Mouse (Mus musculus) hindbrain, postnatal 0 days (tissue): ENCODE measurements at regions not wholly inside any gene's neighbourhood (a gene's known extent, or its start where the extent isn't known, plus 50 kb on each side); places are given as distances from the start of the nearest gene placed in this dataset.

ENCODE experiments used
- ATAC-seq: fragments of 200-750 bp; cut with Nextera tagmentation; 2 replicates; pipeline ENCODE4 v1.8.0; 2017; ENCODE audit warnings: mild to moderate bottlenecking, moderate TSS enrichment, moderate library complexity
- DNase-seq: peaks from one replicate; pipeline ENCODE4 v3.0.0-alpha.2; 2015; ENCODE audit warnings: low spot score
- H3K27ac ChIP-seq: fragments of 300-500 bp; sonication (generic); 2 replicates; pipeline ENCODE4 v1.5.1; 2014; ENCODE audit warnings: mild to moderate bottlenecking
- H3K27me3 ChIP-seq: fragments of 300-500 bp; sonication (generic); 2 replicates; pipeline ENCODE4 v1.6.1; 2014; ENCODE audit warnings: low read length, mixed read lengths; ENCODE audit not compliant: insufficient read depth
- H3K36me3 ChIP-seq: fragments of 300-500 bp; sonication (generic); 2 replicates; pipeline ENCODE4 v1.6.1; 2014; ENCODE audit warnings: low read length, mixed read lengths; ENCODE audit not compliant: insufficient read depth
- H3K4me1 ChIP-seq: fragments of 300-500 bp; sonication (generic); 2 replicates; pipeline ENCODE4 v1.6.1; 2014; ENCODE audit warnings: antibody characterized with exemption, low read length, mixed read lengths; ENCODE audit not compliant: insufficient read depth
- H3K4me2 ChIP-seq: fragments of 300-500 bp; sonication (generic); 2 replicates; pipeline ENCODE4 v1.6.1; 2014; ENCODE audit warnings: low read depth, mild to moderate bottlenecking, low read length, moderate library complexity, mixed read lengths
- H3K4me3 ChIP-seq: fragments of 300-500 bp; sonication (generic); 2 replicates; pipeline ENCODE4 v1.5.1; 2014; ENCODE audit warnings: low read length
- H3K9ac ChIP-seq: fragments of 300-500 bp; sonication (generic); replicated peaks from 2 replicates; pipeline ENCODE4 v1.6.1; 2014; ENCODE audit warnings: mild to moderate bottlenecking, low read length, moderate library complexity, mixed read lengths
- H3K9me3 ChIP-seq: fragments of 300-500 bp; sonication (generic); 2 replicates; pipeline ENCODE4 v1.6.1; 2016; ENCODE audit warnings: low read length, mixed read lengths
- CTCF ChIP-seq: IDR thresholded peaks from 2 replicates; pipeline ENCODE4 v1.5.1; 2016; ENCODE audit warnings: antibody characterized with exemption, control low read depth, low read depth
- WGBS: fragments of 180-500 bp; shearing (Covaris S2); extraction: QIAGEN DNeasy Blood & Tissue Kit; methylation state at CpG from one replicate; pipeline ENCODE4 v1.1.7; 2014; 5-methylcytosine and 5-hydroxymethylcytosine counted together

GRCm38 (mm10) chr3:54443791-54444190, 82.9 kb downstream of the Postn start:
- Histone ChIP-seq H3K4me1 (no peaks in the 10 kb centered on the region), H3K9me3 (no peaks in the 10 kb centered on the region), H3K4me3 (no peak overlapping the region), H3K27ac (no peak overlapping the region), H3K4me2 (no peak overlapping the region), H3K36me3 (no peaks in the 10 kb centered on the region), H3K9ac (no peak overlapping the region), H3K27me3 (no peaks in the 10 kb centered on the region)
- DNase-seq (no peak), ATAC-seq (no peak)
- 51% methylated on average over 1 of the region's 1 CpGs for WGBS
- no peak for TF ChIP-seq CTCF

DNA sequence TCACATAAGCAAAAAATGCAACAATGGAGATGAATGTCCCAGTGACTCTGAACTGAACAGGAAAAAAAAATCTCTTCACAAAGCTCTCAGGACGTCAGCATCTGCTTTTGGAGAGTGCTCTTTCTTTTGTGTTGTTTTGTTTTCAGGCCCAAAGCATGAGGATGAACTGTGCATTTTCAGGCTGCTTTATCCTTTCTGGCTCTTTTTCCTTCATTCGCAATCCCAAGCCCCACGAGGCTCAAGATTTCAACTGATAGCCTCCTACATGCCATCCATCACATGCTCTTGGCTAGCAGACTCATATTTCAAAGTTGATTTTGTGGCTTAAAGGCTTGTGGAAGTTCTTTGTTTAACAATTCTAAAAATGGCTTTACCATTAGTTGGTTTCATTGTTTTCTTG, 86.0 kb downstream of the Postn start:
- no peaks in the 10 kb centered on the region for H3K27me3 ChIP-seq
- DNase-seq, result no peak
- no peak for TF ChIP-seq CTCF
- ATAC-seq, result no peak
- no peak overlapping the region for H3K9ac ChIP-seq
- H3K4me2 ChIP-seq, result no peak overlapping the region
- no peak overlapping the region for H3K4me3 ChIP-seq
- no peak overlapping the region for H3K27ac ChIP-seq
- no peaks in the 10 kb centered on the region for H3K36me3 ChIP-seq
- H3K4me1 ChIP-seq, result no peaks in the 10 kb centered on the region
- no peaks in the 10 kb centered on the region for H3K9me3 ChIP-seq
- WGBS, result 33% methylated on average over 3 of the region's 3 CpGs

DNA sequence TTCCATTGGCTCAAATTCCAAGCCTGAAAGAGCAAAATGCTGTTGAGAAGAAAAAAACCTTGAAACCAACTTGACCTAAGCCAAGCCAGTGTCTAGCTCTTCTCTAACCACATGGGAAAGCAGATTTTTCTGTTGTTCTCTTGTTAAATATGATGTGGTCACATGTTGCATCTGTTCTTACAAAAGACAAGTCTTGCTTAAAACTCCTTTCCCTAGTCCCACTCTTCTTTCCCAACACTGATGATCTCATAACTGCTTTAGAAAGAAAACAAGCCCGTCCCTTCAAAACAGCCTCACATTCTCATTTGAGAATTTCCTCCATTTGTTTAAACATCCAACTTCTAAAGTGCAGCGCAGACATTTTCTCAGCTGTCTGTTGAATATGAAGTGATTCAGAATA, 96.5 kb downstream of the Postn start:
- Histone ChIP-seq H3K9me3 (no peaks in the 10 kb centered on the region), H3K4me1 (no peaks in the 10 kb centered on the region), H3K4me2 (no peak overlapping the region), H3K36me3 (no peaks in the 10 kb centered on the region), H3K4me3 (no peak overlapping the region), H3K27ac (no peak overlapping the region), H3K27me3 (no peaks in the 10 kb centered on the region), H3K9ac (no peak overlapping the region)
- no peak for DNase-seq
- WGBS, result 88% methylated on average over 2 of the region's 2 CpGs
- TF ChIP-seq CTCF, result no peak
- no peak for ATAC-seq

DNA sequence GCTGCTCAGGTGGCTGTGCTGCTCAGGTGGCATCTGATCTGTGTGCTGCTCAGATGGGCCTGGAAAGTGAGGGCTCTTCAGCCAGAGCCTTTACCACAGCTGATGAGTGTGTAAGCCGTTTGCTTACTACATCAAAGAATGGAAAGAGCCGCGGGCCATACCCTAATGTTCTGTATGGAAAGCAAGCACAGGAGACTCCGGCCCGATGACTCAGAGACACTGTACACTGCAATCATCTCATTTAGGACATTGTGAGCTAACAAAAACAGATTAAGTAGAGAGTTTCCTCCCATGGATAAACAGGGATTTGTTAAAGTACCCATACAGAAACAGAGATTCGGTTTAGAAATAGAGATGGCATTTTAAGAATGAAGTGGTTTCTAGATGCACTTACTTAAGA, 100.5 kb downstream of the Postn start:
- ATAC-seq, result no peak
- TF ChIP-seq CTCF, result no peak
- 95% methylated on average over 6 of the region's 6 CpGs for WGBS

GRCm38 (mm10) chr3:54466097-54466496, 105.2 kb downstream of the Postn start:
- Histone ChIP-seq H3K4me2 (no peak overlapping the region), H3K27ac (no peak overlapping the region), H3K9me3 (no peaks in the 10 kb centered on the region), H3K4me1 (no peaks in the 10 kb centered on the region), H3K4me3 (no peak overlapping the region), H3K9ac (no peak overlapping the region), H3K27me3 (no peaks in the 10 kb centered on the region), H3K36me3 (no peaks in the 10 kb centered on the region)
- DNase-seq (no peak), ATAC-seq (no peak)
- TF ChIP-seq CTCF, result no peak

More for the DNA sequence above, 100.5 kb downstream of the Postn start:
- H3K36me3 ChIP-seq, result no peaks in the 10 kb centered on the region
- no peaks in the 10 kb centered on the region for H3K4me1 ChIP-seq
- H3K9me3 ChIP-seq, result no peaks in the 10 kb centered on the region
- no peak overlapping the region for H3K4me2 ChIP-seq
- H3K4me3 ChIP-seq, result no peak overlapping the region
- no peak overlapping the region for H3K27ac ChIP-seq
- no peak for DNase-seq
- H3K27me3 ChIP-seq, result no peaks in the 10 kb centered on the region
- H3K9ac ChIP-seq, result no peak overlapping the region

- H3K4me3 ChIP-seq, result no peak overlapping the region
- WGBS, result 82% methylated on average over 6 of the region's 6 CpGs
- DNase-seq, result no peak
Observed at GRCm38 (mm10) chr3:54474209-54474608, 113.3 kb downstream of the Postn start.

GRCm38 (mm10) chr3:54475879-54476278, 115.0 kb downstream of the Postn start:
- ATAC-seq, result no peak
- no peak for TF ChIP-seq CTCF
- no peaks in the 10 kb centered on the region for H3K4me1 ChIP-seq
- DNase-seq, result no peak
- WGBS, result 86% methylated on average over 3 of the region's 3 CpGs
- H3K4me2 ChIP-seq, result no peak overlapping the region
- H3K9me3 ChIP-seq, result no peaks in the 10 kb centered on the region
- no peak overlapping the region for H3K9ac ChIP-seq
- no peak overlapping the region for H3K27ac ChIP-seq
- no peaks in the 10 kb centered on the region for H3K36me3 ChIP-seq
- H3K4me3 ChIP-seq, result no peak overlapping the region
- H3K27me3 ChIP-seq, result no peaks in the 10 kb centered on the region

More at GRCm38 (mm10) chr3:54474209-54474608, 113.3 kb downstream of the Postn start:
- no peak for ATAC-seq
- H3K9me3 ChIP-seq, result no peaks in the 10 kb centered on the region
- H3K9ac ChIP-seq, result no peak overlapping the region
- no peak overlapping the region for H3K4me2 ChIP-seq
- TF ChIP-seq CTCF, result no peak
- H3K27me3 ChIP-seq, result no peaks in the 10 kb centered on the region
- no peaks in the 10 kb centered on the region for H3K4me1 ChIP-seq
- no peak overlapping the region for H3K27ac ChIP-seq
- no peaks in the 10 kb centered on the region for H3K36me3 ChIP-seq
